Mouse (Mus musculus) embryonic fibroblast, embryonic 13.5 days (primary cell): Measurements from ENCODE around the gene Zswim8. TPM values are rescaled to one million over a fixed set of nuclear protein-coding genes. Genes with fewer than 3 reads are reported as not detected.

ENCODE experiments used
- H3K27ac ChIP-seq: 2 replicates; pipeline ENCODE4 v1.5.1; 2012; ENCODE audit warnings: low read length, control low read depth, inconsistent platforms; ENCODE audit not compliant: insufficient read depth
- H3K4me1 ChIP-seq: 2 replicates; pipeline ENCODE4 v1.6.1; 2011; ENCODE audit warnings: low read length; ENCODE audit not compliant: control insufficient read depth, insufficient read depth
- H3K4me3 ChIP-seq: 2 replicates; pipeline ENCODE4 v1.5.1; 2011; ENCODE audit warnings: mild to moderate bottlenecking, control low read depth, low read length; ENCODE audit not compliant: insufficient read depth
- CTCF ChIP-seq: IDR thresholded peaks from 2 replicates; pipeline ENCODE4 v1.5.1; 2011; ENCODE audit warnings: mild to moderate bottlenecking, control low read depth, low read length, moderate library complexity, borderline replicate concordance; ENCODE audit not compliant: insufficient read depth
- POLR2A ChIP-seq: IDR thresholded peaks from 2 replicates; pipeline ENCODE4 v1.6.1; 2011; ENCODE audit warnings: low read depth, mild to moderate bottlenecking, control low read depth, low read length, moderate library complexity
- polyA plus RNA-seq: library from polyadenylated mRNA; stranded (reverse); fragments of >200 nt; gene quantifications from 2 replicates; pipeline ENCODE4 v1.2.4, GENCODE M21; 2011; ENCODE audit warnings: low read depth; ENCODE audit not compliant: missing spikeins, insufficient read length

The Zswim8 gene
- 125 and 130 TPM in 2 replicates for polyA plus RNA-seq

GRCm38 (mm10) chr14:20707201-20708190 lies at the start of gene Zswim8:
Zswim8 (plus strand) TSS chr14:20707552.
- TF ChIP-seq CTCF (no peak), POLR2A (peak; percentile 65)
- Histone ChIP-seq H3K4me3 (peak within 1 kb of the TSS; percentile 100), H3K4me1 (no peaks in the 10 kb centered on the region), H3K27ac (peak within 1 kb of the TSS; percentile 67)

GRCm38 (mm10) chr14:20658326-20658725 lies 49.0 kb upstream of the Zswim8 start:
- Histone ChIP-seq H3K4me3 (no peak overlapping the region), H3K4me1 (peaks cover 8% of the 10 kb centered on the region; the same call in 1 of the 2 replicates), H3K27ac (no peak overlapping the region)
- no peak for TF ChIP-seq POLR2A
- TF ChIP-seq CTCF: no peak

GRCm38 (mm10) chr14:20658902-20659301 lies 48.5 kb upstream of the Zswim8 start:
- TF ChIP-seq POLR2A (no peak), CTCF (no peak)
- H3K27ac ChIP-seq: no peak overlapping the region
- peaks cover 8% of the 10 kb centered on the region; the same call in 1 of the 2 replicates for H3K4me1 ChIP-seq
- H3K4me3 ChIP-seq: no peak overlapping the region

GRCm38 (mm10) chr14:20659687-20660086 lies 47.7 kb upstream of the Zswim8 start:
- no peak overlapping the region for H3K27ac ChIP-seq
- TF ChIP-seq CTCF (no peak), POLR2A (no peak)
- H3K4me1 ChIP-seq: peaks cover 8% of the 10 kb centered on the region; the same call in 1 of the 2 replicates
- H3K4me3 ChIP-seq: no peak overlapping the region

- Histone ChIP-seq H3K4me3 (peak overlapping the region; percentile 77), H3K27ac (peak overlapping the region; percentile 62), H3K4me1 (peaks cover 6% of the 10 kb centered on the region; the same call in 1 of the 2 replicates)
- peak; percentile 52; the same call in 1 of the 2 replicates for TF ChIP-seq CTCF
- peak; percentile 78 for TF ChIP-seq POLR2A
Observed at GRCm38 (mm10) chr14:20660827-20661660, 46.3 kb upstream of the Zswim8 start.

- TF ChIP-seq CTCF (no peak), POLR2A (no peak)
- Histone ChIP-seq H3K4me3 (peak overlapping the region; percentile 77), H3K27ac (peak overlapping the region; percentile 62), H3K4me1 (peaks cover 6% of the 10 kb centered on the region; the same call in 1 of the 2 replicates)
Observed at GRCm38 (mm10) chr14:20661661-20662331, 45.6 kb upstream of the Zswim8 start.

- no peak for TF ChIP-seq POLR2A
- TF ChIP-seq CTCF: no peak
- Histone ChIP-seq H3K4me1 (peaks cover 6% of the 10 kb centered on the region; the same call in 1 of the 2 replicates), H3K4me3 (no peak overlapping the region), H3K27ac (no peak overlapping the region)
Observed at GRCm38 (mm10) chr14:20662740-20663139, 44.6 kb upstream of the Zswim8 start.

- Histone ChIP-seq H3K4me3 (no peak overlapping the region), H3K4me1 (peaks cover 6% of the 10 kb centered on the region; the same call in 1 of the 2 replicates), H3K27ac (no peak overlapping the region)
- TF ChIP-seq CTCF (no peak), POLR2A (no peak)
Observed at GRCm38 (mm10) chr14:20663601-20664000, 43.8 kb upstream of the Zswim8 start.

- peaks cover 6% of the 10 kb centered on the region; the same call in 1 of the 2 replicates for H3K4me1 ChIP-seq
- TF ChIP-seq POLR2A (no peak), CTCF (no peak)
- no peak overlapping the region for H3K27ac ChIP-seq
- no peak overlapping the region for H3K4me3 ChIP-seq
Observed at GRCm38 (mm10) chr14:20664436-20664835, 42.9 kb upstream of the Zswim8 start.
